Mouse (Mus musculus) embryonic facial prominence, embryonic 13.5 days (tissue): ENCODE results near the gene Ncam2. TPM values are rescaled to one million over a fixed set of nuclear protein-coding genes. Genes with fewer than 3 reads are reported as not detected.

Experiments
- ATAC-seq: fragments of 200-750 bp; cut with Nextera tagmentation; 2 replicates; pipeline ENCODE4 v1.8.0; 2017; ENCODE audit warnings: low read depth; ENCODE audit not compliant: insufficient number of reproducible peaks, insufficient read depth, low FRiP score, low TSS enrichment
- H3K27ac ChIP-seq: fragments of 300-500 bp; sonication (generic); 2 replicates; pipeline ENCODE4 v1.5.1; 2015; ENCODE audit warnings: moderate library complexity, mild to moderate bottlenecking, inconsistent platforms
- H3K27me3 ChIP-seq: fragments of 300-500 bp; sonication (generic); 2 replicates; pipeline ENCODE4 v1.6.1; 2015; ENCODE audit warnings: mild to moderate bottlenecking, inconsistent platforms
- H3K36me3 ChIP-seq: fragments of 300-500 bp; sonication (generic); 2 replicates; pipeline ENCODE4 v1.6.1; 2015; ENCODE audit warnings: mild to moderate bottlenecking, inconsistent platforms
- H3K4me1 ChIP-seq: fragments of 300-500 bp; sonication (generic); 2 replicates; pipeline ENCODE4 v1.6.1; 2015; ENCODE audit warnings: inconsistent platforms
- H3K4me2 ChIP-seq: fragments of 300-500 bp; sonication (generic); 2 replicates; pipeline ENCODE4 v1.6.1; 2015; ENCODE audit warnings: moderate library complexity, mild to moderate bottlenecking, inconsistent platforms
- H3K4me3 ChIP-seq: fragments of 300-500 bp; sonication (generic); 2 replicates; pipeline ENCODE4 v1.5.1; 2015; ENCODE audit warnings: mild to moderate bottlenecking, inconsistent platforms
- H3K9ac ChIP-seq: fragments of 300-500 bp; sonication (generic); 2 replicates; pipeline ENCODE4 v1.6.1; 2015; ENCODE audit warnings: mild to moderate bottlenecking, inconsistent platforms
- H3K9me3 ChIP-seq: fragments of 300-500 bp; sonication (generic); 2 replicates; pipeline ENCODE4 v1.6.1; 2016; ENCODE audit warnings: inconsistent platforms
- WGBS: fragments of 180-500 bp; shearing (Covaris S2); methylation state at CpG from one replicate; pipeline ENCODE4 v1.1.7; 2015; ENCODE audit warnings: mixed read lengths; 5-methylcytosine and 5-hydroxymethylcytosine counted together
- polyA plus RNA-seq: library from polyadenylated mRNA; unstranded; fragments of >200 nt; fragmentation: Nextera tagmentation; extraction: Ambion mirVana; gene quantifications from 2 replicates; pipeline ENCODE4 v1.2.1, GENCODE M21; 2015

Gene Ncam2
- polyA plus RNA-seq, 1 experiment from 2014 or later: 3.8 TPM

- H3K27me3 ChIP-seq: peaks cover 2% of the 10 kb centered on the region; the same call in 1 of the 2 replicates
- H3K9ac ChIP-seq: no peak overlapping the region
- H3K4me2 ChIP-seq: no peak overlapping the region
- no peaks in the 10 kb centered on the region for H3K36me3 ChIP-seq
- 0 out of 2 replicates have a peak, but pooled peaks cover 6% of the 10 kb centered on the region for H3K4me1 ChIP-seq
- 55% methylated on average over 12 of the region's 12 CpGs for WGBS
- H3K9me3 ChIP-seq: no peaks in the 10 kb centered on the region
- no peak overlapping the region for H3K27ac ChIP-seq
- no peak for ATAC-seq
- H3K4me3 ChIP-seq: no peak overlapping the region
Observed at GRCm38 (mm10) chr16:81204405-81205034, 4.0 kb downstream of the Ncam2 start.

DNA sequence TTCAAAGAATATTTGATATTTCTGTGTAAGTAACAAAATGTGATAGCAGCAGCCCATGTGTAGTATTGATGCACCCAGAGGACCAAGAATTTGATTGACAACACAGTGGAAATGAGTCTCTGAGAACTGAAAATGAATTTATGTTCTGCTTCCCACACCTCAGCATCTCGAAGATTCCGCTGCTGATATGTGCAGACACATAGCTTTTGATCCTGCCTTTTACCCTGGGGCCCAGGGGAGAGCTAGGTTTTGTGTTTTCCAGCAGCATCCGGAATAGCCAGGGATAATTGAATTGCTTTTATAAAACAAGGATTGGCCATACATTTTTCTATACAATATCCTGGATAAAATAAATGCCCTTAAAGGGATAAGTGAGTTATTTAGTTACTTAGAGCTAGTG, 20.7 kb downstream of the Ncam2 start:
- Histone ChIP-seq H3K27ac (no peak overlapping the region), H3K4me1 (0 out of 2 replicates have a peak, but pooled peaks cover 4% of the 10 kb centered on the region), H3K9ac (no peak overlapping the region), H3K9me3 (no peaks in the 10 kb centered on the region), H3K4me2 (no peak overlapping the region), H3K27me3 (no peaks in the 10 kb centered on the region), H3K4me3 (no peak overlapping the region), H3K36me3 (no peaks in the 10 kb centered on the region)
- WGBS: 51% methylated on average over 3 of the region's 3 CpGs
- ATAC-seq: no peak

GRCm38 (mm10) chr16:81223841-81224240, 23.3 kb downstream of the Ncam2 start:
- Histone ChIP-seq H3K4me1 (0 out of 2 replicates have a peak, but pooled peaks cover 4% of the 10 kb centered on the region), H3K27ac (no peak overlapping the region), H3K36me3 (no peaks in the 10 kb centered on the region), H3K9ac (no peak overlapping the region), H3K4me2 (no peak overlapping the region), H3K9me3 (no peaks in the 10 kb centered on the region), H3K4me3 (no peak overlapping the region), H3K27me3 (no peaks in the 10 kb centered on the region)
- ATAC-seq: no peak
- WGBS: 50% methylated on average over 1 of the region's 1 CpGs

DNA sequence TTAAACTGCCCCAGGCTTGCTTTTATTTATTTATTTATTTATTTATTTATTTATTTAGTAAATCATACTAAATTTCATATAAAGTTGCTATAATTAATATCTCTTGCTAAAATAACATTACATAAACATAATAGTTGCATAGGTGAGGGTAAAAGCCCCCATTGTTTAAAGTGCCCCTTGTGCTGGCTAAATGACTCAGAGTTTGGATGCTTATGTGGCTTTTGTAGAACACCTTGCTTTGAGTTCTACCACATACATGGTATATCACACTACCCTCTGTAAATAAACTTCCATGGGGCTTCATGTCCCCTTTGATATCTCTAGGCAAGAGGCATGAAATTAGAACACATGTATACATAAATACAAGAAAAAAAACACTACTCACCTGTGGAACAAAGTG, 23.8 kb downstream of the Ncam2 start:
- no peak overlapping the region for H3K9ac ChIP-seq
- no peak overlapping the region for H3K4me3 ChIP-seq
- H3K36me3 ChIP-seq: no peaks in the 10 kb centered on the region
- no peaks in the 10 kb centered on the region for H3K27me3 ChIP-seq
- no peaks in the 10 kb centered on the region for H3K9me3 ChIP-seq
- H3K27ac ChIP-seq: no peak overlapping the region
- ATAC-seq: no peak
- 0 out of 2 replicates have a peak, but pooled peaks cover 4% of the 10 kb centered on the region for H3K4me1 ChIP-seq
- no peak overlapping the region for H3K4me2 ChIP-seq

GRCm38 (mm10) chr16:81254875-81255274, 54.4 kb downstream of the Ncam2 start:
- H3K36me3 ChIP-seq: no peaks in the 10 kb centered on the region
- ATAC-seq: no peak

GRCm38 (mm10) chr16:81260429-81260828, 59.9 kb downstream of the Ncam2 start:
- Histone ChIP-seq H3K9ac (no peak overlapping the region), H3K4me2 (no peak overlapping the region), H3K4me1 (no peaks in the 10 kb centered on the region), H3K27me3 (no peaks in the 10 kb centered on the region), H3K36me3 (no peaks in the 10 kb centered on the region), H3K9me3 (no peaks in the 10 kb centered on the region), H3K4me3 (no peak overlapping the region), H3K27ac (no peak overlapping the region)
- ATAC-seq: no peak
- WGBS: 95% methylated on average over 2 of the region's 2 CpGs

More at GRCm38 (mm10) chr16:81254875-81255274, 54.4 kb downstream of the Ncam2 start:
- no peaks in the 10 kb centered on the region for H3K27me3 ChIP-seq
- no peaks in the 10 kb centered on the region for H3K9me3 ChIP-seq
- no peak overlapping the region for H3K4me3 ChIP-seq
- H3K9ac ChIP-seq: no peak overlapping the region
- no peak overlapping the region for H3K4me2 ChIP-seq
- H3K27ac ChIP-seq: no peak overlapping the region
- H3K4me1 ChIP-seq: no peaks in the 10 kb centered on the region

DNA sequence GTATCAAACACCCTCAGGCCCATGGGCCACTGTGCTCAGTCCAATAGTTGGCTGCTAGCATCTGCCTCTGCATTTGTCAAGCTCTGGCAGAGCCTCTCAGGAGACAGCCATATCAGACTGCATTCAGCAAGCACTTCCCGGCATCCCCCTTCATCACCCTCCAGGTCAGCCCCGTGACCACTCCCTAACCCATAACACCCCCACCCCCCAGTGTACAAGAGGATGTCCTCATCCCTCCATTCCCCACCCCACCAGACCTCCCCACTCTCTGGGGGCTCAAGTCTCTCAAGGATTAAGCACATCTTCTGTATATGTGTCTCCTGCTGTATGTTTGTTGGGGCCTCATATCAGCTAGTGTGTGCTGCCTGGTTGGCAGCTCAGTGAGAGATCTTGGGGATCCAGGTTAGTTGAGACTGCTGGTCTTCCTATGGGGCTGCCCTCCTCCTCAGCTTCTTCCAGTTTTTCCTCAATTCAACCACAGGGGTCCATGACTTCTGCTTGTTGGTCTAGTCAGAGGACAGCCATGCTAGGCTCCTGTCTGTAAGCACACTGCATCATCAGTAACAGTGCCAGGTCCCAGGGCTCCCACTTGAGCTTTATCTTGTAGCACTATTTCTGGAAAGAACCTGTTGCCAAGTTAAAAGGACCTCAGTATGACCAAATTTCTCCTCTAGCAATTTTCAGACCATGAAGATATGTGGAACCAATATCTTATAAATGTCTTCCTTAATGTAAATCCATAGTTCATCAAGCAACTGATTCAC, 73.3 kb downstream of the Ncam2 start:
- Histone ChIP-seq H3K9ac (no peak overlapping the region), H3K9me3 (no peaks in the 10 kb centered on the region), H3K27ac (no peak overlapping the region), H3K4me3 (no peak overlapping the region), H3K36me3 (no peaks in the 10 kb centered on the region), H3K4me1 (no peaks in the 10 kb centered on the region), H3K27me3 (no peaks in the 10 kb centered on the region), H3K4me2 (no peak overlapping the region)
- ATAC-seq: no peak
- 72% methylated on average over 2 of the region's 2 CpGs for WGBS

- no peak for ATAC-seq
- 40% methylated on average over 5 of the region's 5 CpGs for WGBS
Observed at GRCm38 (mm10) chr16:81284241-81284640, 83.7 kb downstream of the Ncam2 start.

DNA sequence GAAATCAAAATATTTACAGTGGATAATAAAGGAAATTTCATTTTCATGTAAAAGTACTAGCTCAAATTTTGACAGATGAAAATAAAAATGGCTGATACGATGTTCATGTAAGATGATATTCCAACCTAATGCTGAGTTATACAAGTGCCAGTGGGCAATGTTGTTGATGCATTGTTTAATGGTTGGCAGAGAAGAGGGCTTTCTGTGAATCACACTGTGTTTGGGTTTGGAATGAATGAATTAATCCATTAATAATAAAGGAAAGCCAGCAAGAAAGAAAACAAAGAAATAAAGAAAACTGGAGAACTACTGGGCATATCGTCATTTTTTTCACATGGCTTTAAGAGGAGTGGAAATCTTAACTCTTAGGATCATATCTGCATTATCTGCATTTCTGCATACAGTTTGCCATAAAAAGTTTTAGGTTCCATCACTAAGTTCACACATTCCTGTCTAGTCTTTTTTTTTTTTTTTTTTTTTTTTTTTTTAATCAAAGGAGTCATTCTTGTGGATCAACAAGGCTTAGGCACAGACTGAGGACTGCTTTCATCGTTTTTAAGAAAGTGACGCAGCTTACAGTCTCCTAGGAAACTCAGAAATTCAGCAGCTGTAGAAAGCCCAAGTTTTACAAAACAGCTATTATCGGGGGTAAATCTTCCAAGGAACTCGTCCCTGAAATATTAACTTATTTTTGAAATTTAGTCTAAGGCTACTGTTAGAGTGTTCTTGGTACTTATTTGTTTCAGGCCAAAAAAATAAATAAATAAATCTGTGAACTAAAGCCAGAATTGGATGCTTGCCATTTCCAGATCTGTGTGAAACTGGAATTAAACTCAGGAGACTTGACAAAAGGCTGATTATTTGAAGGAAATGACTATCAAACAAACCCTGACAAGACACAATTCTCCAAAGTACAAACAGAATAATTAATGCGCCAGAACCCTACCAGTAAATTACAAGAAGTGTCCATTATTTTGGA, 84.7 kb downstream of the Ncam2 start:
- no peaks in the 10 kb centered on the region for H3K4me1 ChIP-seq
- H3K4me3 ChIP-seq: no peak overlapping the region
- H3K27me3 ChIP-seq: no peaks in the 10 kb centered on the region
- H3K9ac ChIP-seq: no peak overlapping the region
- 57% methylated on average over 7 of the region's 7 CpGs for WGBS
- no peaks in the 10 kb centered on the region for H3K9me3 ChIP-seq
- ATAC-seq: no peak
- H3K4me2 ChIP-seq: no peak overlapping the region
- no peak overlapping the region for H3K27ac ChIP-seq
- H3K36me3 ChIP-seq: no peaks in the 10 kb centered on the region

More at GRCm38 (mm10) chr16:81284241-81284640, 83.7 kb downstream of the Ncam2 start:
- Histone ChIP-seq H3K4me2 (no peak overlapping the region), H3K9ac (no peak overlapping the region), H3K9me3 (no peaks in the 10 kb centered on the region), H3K27me3 (no peaks in the 10 kb centered on the region), H3K4me1 (no peaks in the 10 kb centered on the region), H3K4me3 (no peak overlapping the region), H3K27ac (no peak overlapping the region), H3K36me3 (no peaks in the 10 kb centered on the region)

- Histone ChIP-seq H3K9ac (no peak overlapping the region), H3K27ac (no peak overlapping the region), H3K9me3 (no peaks in the 10 kb centered on the region), H3K4me2 (no peak overlapping the region), H3K4me1 (no peaks in the 10 kb centered on the region), H3K27me3 (no peaks in the 10 kb centered on the region), H3K4me3 (no peak overlapping the region), H3K36me3 (no peaks in the 10 kb centered on the region)
- WGBS: 92% methylated on average over 2 of the region's 2 CpGs
- no peak for ATAC-seq
Observed at GRCm38 (mm10) chr16:81285882-81286281, 85.4 kb downstream of the Ncam2 start.

DNA sequence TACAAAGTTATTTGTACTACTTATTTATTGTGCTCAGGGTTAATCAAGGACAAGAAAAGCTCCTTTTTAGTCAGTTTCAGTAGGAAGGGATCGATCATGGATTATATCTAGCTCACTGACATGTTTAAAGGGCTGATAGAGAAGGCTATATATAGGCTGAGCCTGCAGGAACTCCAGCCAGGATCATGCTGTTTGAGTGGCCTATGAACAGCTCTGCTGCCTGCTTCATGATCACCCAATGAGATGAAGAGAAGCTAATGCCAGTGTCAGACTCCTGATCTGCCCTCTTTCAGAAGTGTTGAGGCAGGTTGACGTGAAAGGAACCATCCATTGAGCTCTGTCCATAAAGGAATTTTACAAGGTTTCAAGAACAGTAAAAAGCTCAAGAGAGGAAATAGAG, 103.3 kb downstream of the Ncam2 start:
- Histone ChIP-seq H3K4me2 (no peak overlapping the region), H3K9ac (no peak overlapping the region), H3K4me1 (no peaks in the 10 kb centered on the region), H3K4me3 (no peak overlapping the region), H3K9me3 (no peaks in the 10 kb centered on the region), H3K36me3 (no peaks in the 10 kb centered on the region), H3K27ac (no peak overlapping the region), H3K27me3 (no peaks in the 10 kb centered on the region)
- WGBS: 86% methylated on average over 2 of the region's 2 CpGs
- no peak for ATAC-seq
